Mouse (Mus musculus) gastrocnemius, postnatal 25 days (tissue): ENCODE results near the gene Ppp2r5e. TPM values are rescaled to one million over a fixed set of nuclear protein-coding genes. Genes with fewer than 3 reads are reported as not detected.

Source experiments
- DNase-seq: peaks from one replicate; pipeline ENCODE4 v3.0.0; 2022
- total RNA-seq, 2 experiments: library from RNA; stranded (reverse); gene quantifications; 1 replicate in 1 of 2; 2 replicates in 1 of 2; pipeline ENCODE4 v1.2.3; 2021

Gene Ppp2r5e
- total RNA-seq, 2 experiments from 2014 or later, result 25.3 to 26.7 TPM

- no peak for DNase-seq
These were observed 18.8 kb downstream of the Ppp2r5e start for GRCm38 (mm10) chr12:75577255-75577654.

- DNase-seq, result no peak
These were observed 23.8 kb downstream of the Ppp2r5e start for GRCm38 (mm10) chr12:75572271-75572670.

DNA sequence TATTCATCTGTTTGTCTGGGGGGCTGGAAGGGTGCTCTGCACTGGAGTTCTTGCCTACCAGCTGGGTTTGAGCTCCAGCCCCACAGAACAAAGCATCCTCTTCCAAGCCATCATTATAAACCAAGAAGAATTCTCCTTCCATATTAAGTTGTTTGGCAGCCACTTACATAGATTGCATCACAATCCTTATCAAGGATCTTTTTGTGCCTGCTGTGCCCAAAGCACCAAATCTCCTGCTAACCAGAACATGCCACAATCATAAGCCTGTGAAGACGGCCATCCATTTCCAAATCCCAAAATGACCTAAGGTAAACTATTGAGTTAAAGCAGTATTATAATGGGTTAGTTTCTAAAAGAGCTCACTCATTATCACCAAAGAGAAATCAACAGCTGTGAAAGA lies 25.9 kb downstream of the Ppp2r5e start:
- DNase-seq, result no peak

- DNase-seq, result no peak
These were observed 28.3 kb downstream of the Ppp2r5e start for GRCm38 (mm10) chr12:75567745-75568144.

DNA sequence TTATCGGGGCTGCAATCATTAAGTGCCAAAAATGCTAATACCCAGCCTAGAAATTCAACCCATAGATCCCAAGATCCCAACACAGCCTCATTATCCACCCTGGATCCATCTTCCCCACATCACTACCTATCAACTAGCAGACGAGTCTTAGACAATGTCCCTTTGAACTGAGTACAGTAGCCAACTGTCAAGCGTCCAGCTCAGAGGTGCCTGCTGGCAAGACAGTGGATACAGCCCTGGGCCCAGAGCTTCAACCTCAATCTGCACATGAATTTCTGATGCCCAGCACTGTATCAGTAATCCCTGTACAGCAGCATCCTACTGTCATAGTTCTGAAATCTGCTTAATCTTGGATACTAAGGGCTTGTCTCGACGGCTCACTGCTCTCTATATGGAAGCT lies 30.3 kb downstream of the Ppp2r5e start:
- DNase-seq, result no peak

DNA sequence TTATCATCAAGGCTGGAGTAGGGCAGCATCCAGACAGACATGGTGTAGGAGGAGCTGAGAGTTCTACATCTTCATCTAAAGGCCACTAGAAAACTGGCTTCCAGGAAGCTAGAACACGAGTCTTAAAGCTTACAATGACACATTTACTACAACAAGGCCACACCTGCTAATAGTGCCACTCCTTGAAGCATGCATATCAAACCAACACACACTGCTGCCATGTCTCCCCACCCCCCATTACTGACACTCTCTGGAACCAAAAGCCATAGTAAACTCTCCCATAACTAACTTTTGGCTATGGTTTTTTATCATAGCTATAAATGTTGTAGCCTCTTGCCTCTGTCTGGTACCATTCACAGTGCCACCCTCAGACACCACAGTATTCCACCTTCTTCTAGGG lies 31.5 kb downstream of the Ppp2r5e start:
- no peak for DNase-seq

DNA sequence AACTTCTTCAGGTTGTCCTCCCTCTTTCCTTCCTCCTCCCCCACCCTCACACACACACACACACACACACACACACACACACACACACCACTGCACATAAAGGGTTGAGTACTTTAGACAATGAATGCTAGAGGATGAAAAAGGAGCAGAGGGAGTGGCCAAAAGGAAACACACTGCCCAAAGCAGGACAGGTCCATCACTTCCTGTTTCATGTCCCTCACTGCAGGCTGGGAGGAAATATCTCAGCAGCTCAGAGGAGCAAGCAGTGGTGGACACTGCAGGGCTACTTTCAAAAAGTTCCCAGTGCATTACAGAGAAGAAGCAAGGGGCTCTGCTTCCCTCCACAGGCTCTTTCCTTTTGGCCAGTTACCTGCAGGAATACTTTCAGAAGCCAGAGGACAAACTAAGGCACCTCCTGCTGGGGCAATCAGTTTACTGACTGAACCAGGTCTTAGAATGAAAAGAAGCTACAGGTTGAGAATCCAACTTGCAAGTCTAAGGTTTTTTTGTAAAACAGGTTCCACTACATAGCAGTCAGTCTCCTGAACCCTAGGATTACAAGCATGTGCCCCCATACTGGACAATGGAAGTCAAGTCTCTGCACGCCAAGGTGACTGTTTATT lies 32.9 kb downstream of the Ppp2r5e start:
- DNase-seq, result no peak

GRCm38 (mm10) chr12:75560681-75561387 lies 35.2 kb downstream of the Ppp2r5e start:
- DNase-seq, result no peak

DNA sequence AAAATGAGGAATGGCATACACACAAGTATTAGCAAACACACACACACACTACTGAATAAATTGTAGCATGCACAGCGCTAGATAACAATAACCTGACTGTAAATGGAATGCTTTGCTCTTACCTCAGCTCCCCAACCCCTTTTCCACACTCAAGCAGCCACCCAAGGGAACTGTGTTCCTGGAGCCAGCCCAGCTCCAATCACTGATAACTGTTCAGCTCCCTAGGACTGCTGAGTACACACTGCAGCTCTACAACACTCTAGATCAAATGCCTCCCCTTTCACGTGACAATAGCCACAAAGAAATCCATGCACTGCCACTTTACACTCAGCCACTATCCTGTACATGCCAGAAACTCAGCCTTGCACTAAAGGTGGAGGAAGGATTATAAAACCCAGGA lies 36.8 kb downstream of the Ppp2r5e start:
- no peak for DNase-seq

- no peak for DNase-seq
These were observed 38.2 kb downstream of the Ppp2r5e start for GRCm38 (mm10) chr12:75557813-75558212.

- DNase-seq, result no peak
These were observed 41.0 kb downstream of the Ppp2r5e start for GRCm38 (mm10) chr12:75555032-75555431.

DNA sequence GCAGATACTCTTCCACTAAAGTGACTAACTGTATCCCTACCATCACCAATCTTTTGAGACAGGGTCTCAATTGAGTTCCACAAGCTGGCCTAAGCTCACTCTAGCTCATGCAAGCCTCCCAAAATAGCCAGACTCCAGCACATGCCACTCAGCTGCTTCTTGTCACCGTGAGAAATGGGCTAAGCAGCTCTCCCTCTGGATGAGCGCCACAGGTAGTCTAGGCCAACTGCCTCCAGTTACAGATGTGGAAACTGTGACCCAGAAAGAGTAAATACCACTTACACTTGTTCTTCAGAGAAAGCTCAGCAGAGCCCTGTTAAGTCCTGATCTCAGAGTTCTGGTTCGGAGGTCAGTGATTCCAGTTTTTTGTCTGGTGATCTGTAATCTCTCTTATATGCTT lies 43.7 kb downstream of the Ppp2r5e start:
- DNase-seq, result peak; percentile 77

GRCm38 (mm10) chr12:75551671-75552070 lies 44.4 kb downstream of the Ppp2r5e start:
- DNase-seq, result no peak

DNA sequence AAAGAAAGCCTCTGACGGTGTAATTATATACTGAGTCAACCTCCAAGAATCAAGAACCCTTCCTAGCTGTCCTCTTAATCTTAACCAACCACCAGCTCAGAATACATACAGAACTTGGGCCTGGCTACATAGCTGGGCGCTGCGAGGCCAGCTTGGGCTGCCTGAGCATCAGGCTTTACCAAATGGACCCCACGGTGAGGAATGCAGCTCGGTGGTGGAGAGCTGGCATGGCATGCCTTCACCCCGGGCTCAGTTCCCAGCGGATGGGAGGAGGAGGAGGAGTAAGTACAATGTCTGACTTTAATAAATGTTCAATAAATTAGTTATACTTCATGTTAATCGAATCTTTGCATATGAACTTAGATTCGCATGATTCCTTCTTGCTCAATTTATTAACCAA lies 47.0 kb downstream of the Ppp2r5e start:
- DNase-seq, result no peak

DNA sequence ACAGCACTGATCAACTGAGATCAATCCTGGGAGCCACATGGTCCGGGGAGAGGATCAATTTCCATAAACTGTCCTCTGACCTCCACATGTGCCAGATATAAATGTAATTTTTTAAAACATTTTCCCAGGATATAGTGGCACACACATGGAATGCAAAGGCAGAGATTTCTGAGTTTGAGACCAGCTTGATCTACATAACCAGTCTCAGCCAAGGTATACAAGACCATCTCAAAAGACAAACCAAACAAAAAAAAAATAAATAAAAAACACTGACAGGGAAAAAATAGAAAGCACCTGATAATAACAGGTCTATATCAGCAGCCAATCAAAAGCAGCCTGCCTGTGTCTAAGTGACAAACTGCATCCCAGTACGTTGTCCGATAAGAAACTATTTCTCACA lies 48.9 kb downstream of the Ppp2r5e start:
- no peak for DNase-seq

DNA sequence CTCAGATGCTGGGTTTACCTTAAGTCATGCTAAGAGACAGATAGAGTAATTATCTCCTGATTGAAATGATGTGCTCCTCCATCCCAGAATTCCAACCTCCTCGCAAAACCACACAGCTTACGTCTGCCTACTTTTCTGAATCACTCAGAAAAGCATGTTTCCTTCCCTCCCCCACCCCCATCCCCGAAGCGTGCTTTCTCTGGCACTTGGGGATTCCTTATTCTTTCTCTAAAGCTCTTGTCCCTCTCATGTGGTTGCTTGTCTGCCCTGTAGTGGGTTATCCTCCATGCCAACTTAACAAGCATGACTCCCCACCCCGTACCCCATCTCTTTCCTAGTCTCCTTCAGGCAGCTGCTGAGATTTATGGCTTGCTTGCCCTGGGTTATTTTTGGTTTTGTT lies 49.8 kb downstream of the Ppp2r5e start:
- DNase-seq, result no peak

- DNase-seq, result no peak
These were observed 50.6 kb downstream of the Ppp2r5e start for GRCm38 (mm10) chr12:75545431-75545925.

DNA sequence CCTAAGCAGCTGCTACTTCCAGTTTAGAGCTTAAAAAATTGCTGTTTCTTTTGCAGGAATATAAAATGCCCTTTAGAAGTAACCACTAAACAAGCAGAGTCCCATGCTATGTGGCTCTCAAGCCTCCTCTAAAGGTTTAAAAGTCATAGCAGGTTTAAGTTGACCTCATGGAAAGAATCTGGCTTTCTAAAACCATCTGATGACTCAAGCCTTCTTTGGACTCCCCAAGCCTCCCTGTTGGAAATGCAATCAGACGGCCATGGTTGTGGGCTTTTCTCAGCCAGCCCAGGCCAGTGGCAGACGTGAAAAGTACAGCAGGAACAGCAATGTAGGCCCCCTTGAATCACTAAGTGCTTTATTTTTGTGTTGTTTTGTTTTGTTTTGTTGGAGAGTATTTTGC lies 51.4 kb downstream of the Ppp2r5e start:
- DNase-seq, result no peak

DNA sequence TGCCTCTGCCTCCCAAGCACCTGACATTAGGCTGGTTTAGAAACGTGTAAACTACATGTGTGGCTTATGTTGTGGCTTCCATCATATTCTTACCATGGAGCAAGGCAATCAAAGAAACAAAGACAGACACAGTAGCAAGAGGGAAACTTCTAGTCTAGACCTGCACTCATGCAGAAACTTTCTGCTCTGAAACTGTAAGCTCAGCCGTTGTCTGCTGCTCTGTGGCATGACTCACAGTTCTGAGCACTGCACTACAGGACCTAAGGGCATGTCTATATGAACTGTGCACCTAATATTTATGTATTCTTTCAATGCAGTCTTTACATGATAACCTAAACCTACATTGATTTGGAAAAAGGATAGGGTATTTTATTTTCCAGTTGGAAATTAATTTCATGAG lies 51.8 kb downstream of the Ppp2r5e start:
- DNase-seq, result no peak

DNA sequence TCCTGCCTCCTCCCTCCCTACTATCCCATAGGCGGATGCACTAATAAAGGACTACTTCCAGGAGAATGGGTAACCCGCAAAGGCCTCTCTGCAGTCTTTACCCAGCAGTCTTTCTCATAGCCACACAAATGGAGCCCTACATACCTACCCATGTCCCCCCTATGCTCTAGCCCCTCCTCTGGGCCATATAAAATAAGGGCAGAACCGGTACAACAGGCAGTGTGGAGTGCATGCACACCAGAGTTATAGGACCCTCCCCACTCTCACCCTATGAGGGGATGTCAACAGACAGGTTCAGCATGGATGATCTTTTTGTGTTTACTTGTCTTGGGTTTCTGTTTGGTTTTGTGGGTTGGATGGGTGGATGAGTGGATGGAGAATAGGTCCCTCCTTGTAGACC lies 52.7 kb downstream of the Ppp2r5e start:
- DNase-seq, result no peak

DNA sequence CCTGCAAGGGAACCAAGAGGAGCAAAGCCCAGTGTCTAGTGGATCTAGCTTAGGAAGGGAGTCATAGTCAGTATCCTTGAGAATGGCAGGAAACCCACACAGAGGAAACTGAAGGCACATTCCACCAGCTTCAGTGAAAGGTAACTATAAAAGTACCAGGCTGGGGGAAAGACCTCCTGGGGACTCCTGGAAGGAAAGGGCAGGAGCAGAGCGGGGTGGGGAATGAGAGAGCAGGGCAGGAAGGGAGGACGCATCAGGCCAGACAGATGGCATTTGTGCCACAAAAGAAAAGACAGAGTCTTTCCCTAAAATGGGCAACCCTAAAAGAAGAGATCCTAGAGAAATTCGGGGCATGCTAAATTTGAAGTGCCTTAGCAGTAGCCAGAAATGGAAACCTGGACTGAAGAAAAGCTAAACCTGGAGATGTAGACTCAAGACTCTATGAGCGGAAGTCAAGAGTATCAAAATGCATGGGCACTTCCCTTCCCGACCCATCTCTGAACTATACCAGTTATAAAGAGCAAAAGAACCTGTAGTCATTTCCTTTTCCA lies 55.3 kb downstream of the Ppp2r5e start:
- no peak for DNase-seq

GRCm38 (mm10) chr12:75539228-75539627 lies 56.8 kb downstream of the Ppp2r5e start:
- DNase-seq, result no peak

DNA sequence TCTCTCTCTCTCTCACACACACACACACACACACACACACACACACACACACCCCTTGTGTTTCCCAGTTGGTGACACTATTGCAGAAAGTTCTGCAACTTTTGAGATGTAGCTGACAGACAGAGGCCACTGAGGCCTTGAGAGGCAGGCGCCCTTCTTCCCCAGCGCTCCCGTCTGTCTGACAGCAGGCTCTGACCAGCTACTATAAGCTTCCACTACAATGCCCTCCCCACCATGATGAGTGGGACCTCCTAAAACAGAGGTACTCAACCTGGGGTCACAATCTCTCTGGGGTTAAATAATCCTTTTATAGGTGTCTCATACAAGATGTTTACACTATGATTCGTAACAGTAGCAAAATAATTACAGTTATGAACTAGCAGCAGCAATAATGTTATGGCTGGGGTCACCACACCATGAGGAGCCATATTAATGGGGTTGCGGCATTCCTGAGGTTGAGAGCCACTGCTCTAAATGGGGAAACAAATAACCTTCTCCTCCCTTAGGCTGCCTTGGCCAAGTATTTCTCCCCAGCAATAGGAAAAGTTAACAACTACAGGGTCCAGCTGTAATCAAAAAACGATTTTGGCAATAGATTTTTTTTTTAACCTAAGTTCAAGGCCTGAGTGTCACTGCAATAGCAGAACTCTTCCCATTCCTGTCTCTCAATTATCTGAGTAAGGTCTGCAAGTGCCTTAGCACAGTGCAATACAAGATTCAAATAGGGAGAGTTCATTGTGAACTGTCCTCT lies 58.2 kb downstream of the Ppp2r5e start:
- DNase-seq, result no peak
